Mouse (Mus musculus): ENCODE results near the gene Gfi1. TPM values are rescaled to one million over a fixed set of nuclear protein-coding genes. Genes with fewer than 3 reads are reported as not detected.

Gene Gfi1
- polyA plus RNA-seq, 1 experiment from 2014 or later = not detected

DNA sequence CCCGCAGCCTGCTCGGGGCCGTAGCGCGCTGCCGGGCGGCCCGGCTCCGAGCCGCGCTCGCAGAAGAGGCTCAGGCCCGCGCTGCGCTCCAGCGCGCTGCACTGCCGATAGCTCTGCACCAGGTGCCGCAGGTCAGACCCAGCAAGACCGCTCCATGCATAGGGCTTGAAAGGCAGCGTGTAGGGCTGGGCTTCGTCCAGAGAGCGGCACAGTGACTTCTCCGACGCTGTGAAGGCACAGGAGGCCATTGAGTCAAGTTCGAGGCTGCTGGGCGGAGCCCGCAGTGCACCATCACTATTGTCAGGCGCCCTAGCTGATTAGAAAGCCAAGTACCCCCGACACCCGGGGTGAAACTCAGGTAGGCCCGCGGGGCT lies 4.2 kb downstream of the Gfi1 start:
- Histone ChIP-seq H3K27me3 (replicated peaks) (peaks cover 100% of the 10 kb centered on the region), H3K9ac (peak overlapping the region; percentile 53; the same call in 1 of the 2 replicates), H3K36me3 (no peaks in the 10 kb centered on the region), H3K4me2 (peak overlapping the region; percentile 72), H3K27ac (replicated peaks) (no peak overlapping the region), H3K4me3 (peak overlapping the region; percentile 49), H3K9me3 (no peaks in the 10 kb centered on the region), H3K4me1 (peaks cover 62% of the 10 kb centered on the region)
- under 1% methylated on average over 33 of the region's 33 CpGs for WGBS
- ATAC-seq (ENCODE audit: extremely low read depth, insufficient number of reproducible peaks, low FRiP score, low TSS enrichment) = no peak

DNA sequence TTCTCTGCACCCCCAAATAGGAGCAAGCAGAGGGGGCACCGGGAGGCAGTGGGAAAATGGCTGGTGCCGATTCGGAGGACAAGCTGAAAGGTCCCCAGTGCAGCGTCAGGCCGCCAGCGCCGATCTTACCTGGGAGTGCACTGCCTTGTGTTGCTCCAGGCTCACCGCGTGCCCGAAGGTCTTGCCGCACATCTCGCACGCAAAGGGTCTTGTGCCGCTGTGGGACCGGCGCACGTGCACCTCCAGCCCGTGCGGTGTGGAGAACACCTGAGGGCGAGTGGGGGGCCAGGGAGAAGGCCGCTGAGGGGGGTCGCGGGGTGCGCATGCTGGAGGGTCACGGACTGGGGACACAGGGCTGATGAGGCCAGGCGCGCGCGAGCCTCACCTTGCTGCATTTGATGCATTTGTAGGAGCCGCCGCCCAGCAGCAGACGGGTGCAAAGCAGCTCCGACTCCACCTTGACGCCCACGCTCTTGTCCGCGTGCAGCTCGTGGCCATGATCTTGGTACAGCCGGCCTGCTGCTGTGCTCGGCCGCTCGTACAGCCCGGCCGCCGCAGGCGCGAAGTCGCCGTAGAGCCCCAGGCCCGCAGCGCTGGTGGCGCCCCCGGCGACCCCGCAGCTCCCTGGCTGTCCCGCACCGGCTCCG lies 4.7 kb downstream of the Gfi1 start:
- peak overlapping the region; percentile 49 for H3K4me3 ChIP-seq
- no peak for ATAC-seq (ENCODE audit: extremely low read depth, insufficient number of reproducible peaks, low FRiP score, low TSS enrichment)
- H3K36me3 ChIP-seq = no peaks in the 10 kb centered on the region
- WGBS = under 1% methylated on average over 58 of the region's 58 CpGs
- peak overlapping the region; percentile 72 for H3K4me2 ChIP-seq
- no peaks in the 10 kb centered on the region for H3K9me3 ChIP-seq
- H3K4me1 ChIP-seq = peaks cover 57% of the 10 kb centered on the region
- peaks cover 100% of the 10 kb centered on the region for H3K27me3 ChIP-seq (replicated peaks)
- peak overlapping the region; percentile 53; the same call in 1 of the 2 replicates for H3K9ac ChIP-seq
- no peak overlapping the region for H3K27ac ChIP-seq (replicated peaks)

DNA sequence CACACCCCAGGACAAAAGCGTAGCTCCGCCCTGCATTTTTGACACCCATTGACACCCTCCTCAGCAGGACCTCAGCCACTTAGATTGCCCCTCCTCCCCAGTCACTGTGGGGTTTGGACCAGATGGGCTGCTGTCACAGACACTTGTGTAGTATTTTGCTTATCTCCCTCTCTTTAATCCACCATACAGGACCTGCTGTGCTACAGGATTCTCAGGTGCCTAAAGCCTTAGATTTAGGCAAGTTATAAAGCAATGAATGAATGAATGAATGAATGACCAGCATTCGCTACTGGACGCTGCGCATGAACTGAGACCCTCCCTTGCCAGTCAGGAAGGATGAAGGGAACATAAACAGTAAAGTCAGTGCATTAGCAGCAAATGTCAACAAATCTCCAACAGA lies 5.3 kb downstream of the Gfi1 start:
- H3K4me3 ChIP-seq = peak overlapping the region; percentile 49
- H3K4me2 ChIP-seq = peak overlapping the region; percentile 72
- WGBS = 7% methylated on average over 5 of the region's 5 CpGs

DNA sequence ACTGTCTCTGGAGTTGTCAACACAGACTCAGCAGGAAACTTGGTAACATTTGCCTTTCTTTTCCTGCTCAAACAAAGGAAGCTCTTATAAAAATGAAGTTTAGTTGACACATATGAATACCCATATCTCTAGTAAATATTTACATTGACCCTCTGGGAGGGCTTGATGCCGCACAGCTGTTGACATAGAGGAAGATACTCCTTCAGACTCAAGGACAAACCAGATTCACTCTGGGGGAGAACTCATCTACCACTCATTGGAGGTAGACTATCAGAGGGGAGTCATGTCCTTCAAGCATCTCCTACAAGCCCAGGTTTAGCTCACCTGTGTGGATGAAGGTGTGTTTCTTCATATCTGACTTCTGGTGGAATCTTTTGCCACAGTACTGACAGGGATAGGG lies 6.0 kb downstream of the Gfi1 start:
- WGBS = 6% methylated on average over 1 of the region's 1 CpGs
- H3K4me2 ChIP-seq = no peak overlapping the region
- ATAC-seq (ENCODE audit: extremely low read depth, insufficient number of reproducible peaks, low FRiP score, low TSS enrichment) = no peak

More for the DNA sequence above, 5.3 kb downstream of the Gfi1 start:
- Histone ChIP-seq H3K36me3 (no peaks in the 10 kb centered on the region), H3K9ac (no peak overlapping the region), H3K27ac (replicated peaks) (no peak overlapping the region), H3K4me1 (peaks cover 51% of the 10 kb centered on the region), H3K27me3 (replicated peaks) (peaks cover 99% of the 10 kb centered on the region), H3K9me3 (no peaks in the 10 kb centered on the region)
- no peak for ATAC-seq (ENCODE audit: extremely low read depth, insufficient number of reproducible peaks, low FRiP score, low TSS enrichment)

DNA sequence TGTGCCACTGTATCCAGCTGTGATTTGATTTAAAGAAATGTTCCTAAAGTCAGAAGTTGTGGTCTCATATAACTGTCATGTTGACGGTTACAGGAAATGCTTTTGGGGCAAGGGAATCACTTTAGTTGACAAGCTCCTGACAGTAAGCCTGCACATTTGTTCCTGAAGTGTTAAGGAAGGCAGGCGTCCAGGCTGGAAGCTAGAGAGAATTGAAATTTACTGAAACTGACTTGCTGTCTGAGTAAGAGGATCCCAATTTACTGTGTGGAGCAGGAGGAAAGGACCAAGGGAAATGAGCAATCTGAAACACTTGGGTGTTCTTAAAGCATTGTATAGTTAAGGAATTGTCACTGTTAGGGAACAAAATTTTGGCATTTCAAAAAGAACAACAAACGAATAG lies 6.6 kb downstream of the Gfi1 start:
- Histone ChIP-seq H3K4me3 (no peak overlapping the region), H3K36me3 (no peaks in the 10 kb centered on the region), H3K27me3 (replicated peaks) (peaks cover 95% of the 10 kb centered on the region), H3K27ac (replicated peaks) (no peak overlapping the region), H3K9me3 (no peaks in the 10 kb centered on the region), H3K4me1 (peaks cover 38% of the 10 kb centered on the region), H3K9ac (no peak overlapping the region), H3K4me2 (no peak overlapping the region)
- no peak for ATAC-seq (ENCODE audit: extremely low read depth, insufficient number of reproducible peaks, low FRiP score, low TSS enrichment)
- 17% methylated on average over 3 of the region's 3 CpGs for WGBS

More for the DNA sequence above, 6.0 kb downstream of the Gfi1 start:
- Histone ChIP-seq H3K36me3 (no peaks in the 10 kb centered on the region), H3K4me1 (peaks cover 44% of the 10 kb centered on the region), H3K9ac (no peak overlapping the region), H3K27me3 (replicated peaks) (peaks cover 95% of the 10 kb centered on the region), H3K9me3 (no peaks in the 10 kb centered on the region), H3K4me3 (no peak overlapping the region), H3K27ac (replicated peaks) (no peak overlapping the region)

DNA sequence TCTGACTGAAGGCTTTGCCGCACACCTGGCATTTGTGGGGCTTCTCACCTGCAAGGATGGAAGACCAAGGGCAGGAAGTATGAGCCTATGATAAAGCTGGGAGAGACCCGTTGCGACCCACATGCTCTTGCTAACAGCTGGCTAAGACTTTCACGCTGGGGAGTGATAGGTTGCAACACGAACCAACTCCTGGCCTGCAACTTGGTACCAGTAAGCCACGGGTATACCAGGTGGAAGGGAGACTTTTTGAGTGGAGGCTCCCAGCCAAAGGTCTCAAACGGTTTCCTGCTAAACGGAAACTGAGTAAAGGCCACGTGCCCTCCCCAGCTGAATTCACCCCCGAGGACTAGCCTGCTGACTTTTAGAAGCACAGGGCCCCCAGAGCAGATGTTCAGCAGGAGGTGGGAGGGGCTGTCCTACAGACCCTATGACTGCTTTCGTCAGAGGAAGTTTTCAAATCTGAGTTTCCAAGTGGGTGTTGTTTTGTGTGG lies 7.9 kb downstream of the Gfi1 start:
- 16% methylated on average over 11 of the region's 11 CpGs for WGBS
- peaks cover 88% of the 10 kb centered on the region for H3K27me3 ChIP-seq (replicated peaks)
- H3K4me3 ChIP-seq = no peak overlapping the region
- peaks cover 25% of the 10 kb centered on the region for H3K4me1 ChIP-seq
- H3K9me3 ChIP-seq = no peaks in the 10 kb centered on the region
- no peaks in the 10 kb centered on the region for H3K36me3 ChIP-seq
- no peak for ATAC-seq (ENCODE audit: extremely low read depth, insufficient number of reproducible peaks, low FRiP score, low TSS enrichment)
- H3K4me2 ChIP-seq = no peak overlapping the region
- no peak overlapping the region for H3K27ac ChIP-seq (replicated peaks)
- no peak overlapping the region for H3K9ac ChIP-seq

DNA sequence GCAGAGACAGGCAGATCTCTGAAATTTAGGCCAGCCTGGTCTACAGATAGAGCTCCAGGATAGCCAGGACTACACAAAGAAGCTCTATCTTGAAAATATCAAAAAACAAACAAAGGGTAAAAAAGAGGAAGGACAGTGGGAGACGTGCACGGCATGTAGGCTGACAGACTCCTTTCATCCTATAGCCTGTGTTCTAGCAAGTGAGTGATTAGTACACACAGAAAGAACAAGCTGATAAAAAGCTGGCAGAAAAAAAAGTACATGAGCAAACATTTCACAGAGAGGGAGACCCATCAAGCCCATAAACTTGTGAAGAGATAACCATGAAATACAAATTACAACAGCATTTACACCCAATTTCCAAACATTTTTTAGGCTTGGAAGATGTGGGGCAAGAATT lies 14.1 kb downstream of the Gfi1 start:
- no peak overlapping the region for H3K4me2 ChIP-seq
- no peak overlapping the region for H3K9ac ChIP-seq
- H3K4me1 ChIP-seq = no peaks in the 10 kb centered on the region
- no peak overlapping the region for H3K27ac ChIP-seq (replicated peaks)
- H3K36me3 ChIP-seq = no peaks in the 10 kb centered on the region
- H3K27me3 ChIP-seq (replicated peaks) = peaks cover 48% of the 10 kb centered on the region
- no peak overlapping the region for H3K4me3 ChIP-seq
- ATAC-seq (ENCODE audit: extremely low read depth, insufficient number of reproducible peaks, low FRiP score, low TSS enrichment) = no peak
- H3K9me3 ChIP-seq = no peaks in the 10 kb centered on the region
- WGBS = 25% methylated on average over 2 of the region's 2 CpGs

DNA sequence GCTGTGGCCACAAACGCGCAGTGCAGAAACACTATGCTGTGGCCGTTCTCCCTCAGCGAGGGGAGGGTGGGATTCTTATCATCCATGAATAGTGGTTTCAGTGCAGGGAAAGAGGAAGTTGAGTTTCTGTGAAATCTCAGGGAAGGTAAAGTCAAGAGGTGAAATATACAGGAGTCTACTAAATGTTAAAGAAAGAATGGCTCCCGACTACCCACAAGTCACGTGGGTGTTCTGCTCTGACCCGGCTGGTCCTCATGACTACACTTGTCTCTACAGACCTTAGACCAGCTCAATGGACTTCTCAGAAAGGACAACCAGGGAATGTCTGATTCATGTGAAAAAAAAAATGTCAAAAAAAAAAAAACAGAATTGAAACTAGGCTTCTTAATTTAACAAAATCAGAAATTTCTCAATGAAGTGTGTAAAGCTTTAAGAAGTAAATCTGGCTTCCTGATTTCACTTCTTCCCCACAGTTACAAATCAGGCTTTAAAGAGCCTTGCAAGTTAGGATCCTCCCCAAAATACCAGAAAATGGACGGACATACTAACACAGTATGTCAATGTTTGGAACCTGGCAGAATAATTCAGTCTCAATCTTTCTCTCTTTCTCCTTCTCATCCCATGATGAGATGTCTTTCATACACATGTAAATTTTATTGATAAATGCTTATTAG lies 17.6 kb downstream of the Gfi1 start:
- Histone ChIP-seq H3K27ac (replicated peaks) (no peak overlapping the region), H3K4me2 (no peak overlapping the region), H3K4me1 (no peaks in the 10 kb centered on the region), H3K4me3 (no peak overlapping the region), H3K36me3 (no peaks in the 10 kb centered on the region), H3K9me3 (no peaks in the 10 kb centered on the region), H3K27me3 (replicated peaks) (peaks cover 26% of the 10 kb centered on the region), H3K9ac (no peak overlapping the region)
- WGBS = 72% methylated on average over 8 of the region's 8 CpGs
- ATAC-seq (ENCODE audit: extremely low read depth, insufficient number of reproducible peaks, low FRiP score, low TSS enrichment) = no peak

DNA sequence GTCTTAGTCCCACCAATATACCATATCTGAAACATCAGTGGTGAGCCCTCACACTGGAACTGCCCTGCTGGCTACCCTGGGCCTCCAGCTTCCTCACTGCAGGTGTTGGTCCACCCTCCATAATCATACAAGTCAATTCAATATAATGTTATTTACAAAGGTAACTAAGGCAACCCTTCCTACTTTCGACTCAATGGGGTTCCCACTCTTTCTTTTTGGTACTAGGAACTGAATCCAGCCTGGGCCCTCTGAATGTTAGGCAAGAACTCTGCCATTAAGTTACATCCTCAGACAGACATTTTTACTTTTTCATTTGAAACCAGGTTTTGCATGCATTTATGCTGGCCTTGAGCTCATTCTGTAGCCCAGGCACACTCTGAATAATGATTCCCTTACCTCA lies 19.6 kb downstream of the Gfi1 start:
- Histone ChIP-seq H3K36me3 (no peaks in the 10 kb centered on the region), H3K4me1 (no peaks in the 10 kb centered on the region), H3K4me3 (no peak overlapping the region), H3K27ac (replicated peaks) (no peak overlapping the region), H3K9me3 (no peaks in the 10 kb centered on the region), H3K27me3 (replicated peaks) (peaks cover 16% of the 10 kb centered on the region), H3K4me2 (no peak overlapping the region), H3K9ac (no peak overlapping the region)
- WGBS = 70% methylated on average over 1 of the region's 1 CpGs
- no peak for ATAC-seq (ENCODE audit: extremely low read depth, insufficient number of reproducible peaks, low FRiP score, low TSS enrichment)

DNA sequence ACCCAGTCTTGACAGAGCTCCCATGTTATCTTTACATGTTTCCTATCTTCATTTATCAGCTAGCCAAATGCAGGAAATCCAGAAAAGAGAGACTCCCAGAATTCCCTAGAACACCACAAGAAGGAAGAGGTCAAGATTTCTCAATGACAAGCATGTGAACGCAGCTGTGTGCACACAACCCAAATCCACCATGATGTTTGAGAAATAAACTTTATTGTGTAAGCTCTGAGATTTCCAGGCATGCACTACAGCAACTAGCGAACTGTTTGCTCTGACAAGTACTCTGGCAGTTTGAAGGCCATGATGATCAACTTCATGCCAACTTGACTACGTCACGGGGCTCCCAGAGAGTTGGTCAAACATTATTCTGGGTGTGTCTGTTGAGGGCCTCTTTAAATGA lies 20.1 kb downstream of the Gfi1 start:
- Histone ChIP-seq H3K4me2 (no peak overlapping the region), H3K36me3 (no peaks in the 10 kb centered on the region), H3K4me3 (no peak overlapping the region), H3K27ac (replicated peaks) (no peak overlapping the region), H3K27me3 (replicated peaks) (peaks cover 14% of the 10 kb centered on the region), H3K4me1 (peaks cover 4% of the 10 kb centered on the region), H3K9me3 (no peaks in the 10 kb centered on the region), H3K9ac (no peak overlapping the region)
- WGBS = 76% methylated on average over 4 of the region's 4 CpGs
- no peak for ATAC-seq (ENCODE audit: extremely low read depth, insufficient number of reproducible peaks, low FRiP score, low TSS enrichment)

DNA sequence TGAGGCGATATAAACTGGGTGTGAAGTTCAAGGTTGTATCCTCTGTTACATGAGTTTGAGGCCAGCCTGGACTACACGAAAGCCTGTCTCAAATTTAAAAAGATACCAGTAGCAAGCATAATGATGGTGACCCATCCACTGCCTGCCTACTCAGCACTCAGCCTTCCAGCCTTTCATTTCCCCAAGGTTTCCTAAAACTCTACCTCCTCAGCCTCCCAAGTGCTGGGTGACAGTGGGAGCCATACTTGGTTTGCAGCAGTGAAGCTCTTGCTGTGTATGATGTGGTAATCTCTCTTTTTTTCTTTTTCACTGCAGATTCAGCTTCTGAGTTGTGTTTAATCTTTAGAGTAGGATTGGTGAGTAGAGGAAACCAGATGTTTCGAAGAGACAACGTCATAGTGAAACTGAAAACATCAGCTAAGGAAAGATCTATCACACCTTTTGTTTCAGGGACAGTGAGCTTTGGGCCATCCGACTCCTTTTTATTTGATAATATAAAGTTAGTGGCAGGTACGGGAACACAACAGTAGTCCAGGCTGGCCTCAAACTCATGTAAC lies 22.6 kb downstream of the Gfi1 start:
- WGBS = 77% methylated on average over 6 of the region's 6 CpGs

More for the DNA sequence above, 22.6 kb downstream of the Gfi1 start:
- H3K4me1 ChIP-seq = peaks cover 7% of the 10 kb centered on the region
- no peak for ATAC-seq (ENCODE audit: extremely low read depth, insufficient number of reproducible peaks, low FRiP score, low TSS enrichment)
- H3K4me2 ChIP-seq = no peak overlapping the region
- no peak overlapping the region for H3K9ac ChIP-seq
- H3K9me3 ChIP-seq = no peaks in the 10 kb centered on the region
- H3K27me3 ChIP-seq (replicated peaks) = no peaks in the 10 kb centered on the region
- no peak overlapping the region for H3K27ac ChIP-seq (replicated peaks)
- no peak overlapping the region for H3K4me3 ChIP-seq
- no peaks in the 10 kb centered on the region for H3K36me3 ChIP-seq
